Mouse (Mus musculus) thymus, adult 2 months (tissue): ENCODE measurements around the gene Pex11g. TPM values are rescaled to one million over a fixed set of nuclear protein-coding genes. Genes with fewer than 3 reads are reported as not detected.

Experiments
- DNase-seq: peaks from one replicate; pipeline ENCODE4 v3.0.0; 2021
- H3K27ac ChIP-seq: fragments of 200-500 bp; 2 replicates; pipeline ENCODE4 v1.5.1; 2012; ENCODE audit warnings: low read length, control low read depth; ENCODE audit not compliant: control insufficient read depth, insufficient read depth
- H3K27me3 ChIP-seq: fragments of 200-500 bp; 2 replicates; pipeline ENCODE4 v1.6.1; 2012; ENCODE audit warnings: mild to moderate bottlenecking, low read length, moderate library complexity, mixed read lengths; ENCODE audit not compliant: control insufficient read depth, insufficient read depth
- H3K36me3 ChIP-seq: fragments of 200-500 bp; 2 replicates; pipeline ENCODE4 v1.6.1; 2012; ENCODE audit warnings: mild to moderate bottlenecking, low read length, moderate library complexity; ENCODE audit not compliant: control insufficient read depth, insufficient read depth
- H3K4me1 ChIP-seq: fragments of 200-500 bp; replicated peaks from 2 replicates; pipeline ENCODE4 v1.6.1; 2012; ENCODE audit warnings: low read length; ENCODE audit not compliant: control insufficient read depth, insufficient read depth
- H3K4me3 ChIP-seq: fragments of 200-500 bp; 2 replicates; pipeline ENCODE4 v1.5.1; 2012; ENCODE audit warnings: mild to moderate bottlenecking, low read length, control low read depth, moderate library complexity; ENCODE audit not compliant: control insufficient read depth, insufficient read depth
- CTCF ChIP-seq: fragments of 200-500 bp; IDR thresholded peaks from 2 replicates; pipeline ENCODE4 v1.5.1; 2012; ENCODE audit warnings: mild to moderate bottlenecking, control low read depth, low read length, moderate library complexity, borderline replicate concordance; ENCODE audit not compliant: control insufficient read depth, poor library complexity, insufficient read depth; ENCODE audit errors: extremely low read depth
- POLR2A ChIP-seq: fragments of 200-500 bp; IDR thresholded peaks from 2 replicates; pipeline ENCODE4 v1.6.1; 2012; ENCODE audit warnings: mild to moderate bottlenecking, low read length, control low read depth, moderate library complexity; ENCODE audit not compliant: control insufficient read depth, poor library complexity, insufficient read depth; ENCODE audit errors: extremely low read depth
- WGBS: fragments of 180-500 bp; shearing (Covaris S2); methylation state at CpG from one replicate; pipeline ENCODE4 v1.1.7; 2018; 5-methylcytosine and 5-hydroxymethylcytosine counted together
- polyA plus RNA-seq: library from polyadenylated mRNA; depleted of rRNA; stranded (reverse); fragments of >200 nt; gene quantifications from 2 replicates; pipeline ENCODE4 v1.2.3, GENCODE M21; 2012

Pex11g gene
- polyA plus RNA-seq, 1 experiment = 3.1 TPM

- no peaks in the 10 kb centered on the region for H3K27me3 ChIP-seq
- H3K4me1 ChIP-seq = peaks cover 5% of the 10 kb centered on the region; the same call in 1 of the 2 replicates
- 66% methylated on average over 5 of the region's 5 CpGs for WGBS
- H3K27ac ChIP-seq = no peak overlapping the region
- TF ChIP-seq CTCF = no peak
- TF ChIP-seq POLR2A = no peak
- H3K36me3 ChIP-seq = no peaks in the 10 kb centered on the region
- H3K4me3 ChIP-seq = no peak overlapping the region
- DNase-seq = peak; percentile 63
Measured at GRCm38 (mm10) chr8:3464309-3464708, 3.2 kb downstream of the Pex11g start.

GRCm38 (mm10) chr8:3463248-3463647 is 4.2 kb downstream of the Pex11g start:
- H3K27me3 ChIP-seq = no peaks in the 10 kb centered on the region
- DNase-seq = no peak
- H3K36me3 ChIP-seq = no peaks in the 10 kb centered on the region
- TF ChIP-seq POLR2A (no peak), CTCF (no peak)
- peaks cover 4% of the 10 kb centered on the region; the same call in 1 of the 2 replicates for H3K4me1 ChIP-seq
- 100% methylated on average over 2 of the region's 2 CpGs for WGBS
- H3K27ac ChIP-seq = no peak overlapping the region
- no peak overlapping the region for H3K4me3 ChIP-seq

GRCm38 (mm10) chr8:3451992-3452391 is 15.5 kb downstream of the Pex11g start:
- H3K27ac ChIP-seq = no peak overlapping the region
- 98% methylated on average over 25 of the region's 25 CpGs for WGBS
- no peaks in the 10 kb centered on the region for H3K27me3 ChIP-seq
- no peak overlapping the region for H3K4me3 ChIP-seq
- DNase-seq = no peak
- peaks cover 79% of the 10 kb centered on the region for H3K36me3 ChIP-seq
- TF ChIP-seq CTCF = no peak
- no peaks in the 10 kb centered on the region for H3K4me1 ChIP-seq

GRCm38 (mm10) chr8:3450670-3451069 is 16.8 kb downstream of the Pex11g start:
- Histone ChIP-seq H3K36me3 (peaks cover 80% of the 10 kb centered on the region), H3K27me3 (no peaks in the 10 kb centered on the region), H3K27ac (no peak overlapping the region), H3K4me3 (no peak overlapping the region), H3K4me1 (no peaks in the 10 kb centered on the region)
- TF ChIP-seq POLR2A = no peak
- TF ChIP-seq CTCF = peak; percentile 88
- no peak for DNase-seq
- 63% methylated on average over 5 of the region's 5 CpGs for WGBS

- H3K36me3 ChIP-seq = peaks cover 65% of the 10 kb centered on the region
- no peaks in the 10 kb centered on the region for H3K27me3 ChIP-seq
- H3K4me3 ChIP-seq = no peak overlapping the region
- DNase-seq = no peak
- no peak for TF ChIP-seq POLR2A
- TF ChIP-seq CTCF = no peak
- H3K4me1 ChIP-seq = no peaks in the 10 kb centered on the region
- 95% methylated on average over 2 of the region's 2 CpGs for WGBS
- H3K27ac ChIP-seq = no peak overlapping the region
Measured at GRCm38 (mm10) chr8:3449226-3449625, 18.3 kb downstream of the Pex11g start.

GRCm38 (mm10) chr8:3439510-3439909 is 28.0 kb downstream of the Pex11g start:
- no peak for DNase-seq
- Histone ChIP-seq H3K4me1 (no peaks in the 10 kb centered on the region), H3K4me3 (no peak overlapping the region), H3K36me3 (peaks cover 75% of the 10 kb centered on the region), H3K27ac (no peak overlapping the region), H3K27me3 (no peaks in the 10 kb centered on the region)
- peak; percentile 72; the same call in 1 of the 2 replicates for TF ChIP-seq CTCF
- no peak for TF ChIP-seq POLR2A
- 95% methylated on average over 12 of the region's 12 CpGs for WGBS

- WGBS = 92% methylated on average over 6 of the region's 6 CpGs
- Histone ChIP-seq H3K27me3 (no peaks in the 10 kb centered on the region), H3K4me3 (no peak overlapping the region), H3K27ac (no peak overlapping the region), H3K4me1 (no peaks in the 10 kb centered on the region), H3K36me3 (peaks cover 95% of the 10 kb centered on the region)
- TF ChIP-seq POLR2A (no peak), CTCF (no peak)
- DNase-seq = no peak
Measured at GRCm38 (mm10) chr8:3436492-3436891, 31.0 kb downstream of the Pex11g start.
